Mouse (Mus musculus) CH12F3 (cell line): Measurements from ENCODE around the gene Hhat.

ENCODE experiments used
- in situ Hi-C: fragments of 300-500 bp; cut with MboI; formaldehyde crosslinking; loops from 2 replicates; pipeline ENCODE4 v1.14.3; 2020; ENCODE audit warnings: low sequenced_read_pairs

The Hhat gene

DNA sequence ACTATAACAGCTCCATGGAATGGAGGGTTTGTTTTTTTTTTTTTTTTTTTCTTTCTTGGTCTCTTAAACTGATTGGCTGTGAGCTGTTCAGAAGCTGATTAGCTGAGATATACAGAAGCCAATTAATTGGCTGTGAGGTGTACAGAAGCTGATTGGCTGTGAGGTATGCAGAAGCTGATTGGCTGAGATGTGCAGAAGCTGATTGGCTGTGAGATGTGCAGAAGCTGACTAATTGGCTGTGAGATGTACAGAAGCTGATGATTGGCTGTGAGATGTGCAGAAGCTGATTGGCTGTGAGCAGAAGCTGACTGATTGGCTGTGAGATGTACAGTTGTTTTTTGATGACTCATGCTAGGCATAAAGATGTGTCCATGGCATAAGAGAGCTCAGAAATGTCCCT lies 320.6 kb downstream of the Hhat start:
- in situ Hi-C loops = no loop called here

GRCm38 (mm10) chr1:192449572-192450351 lies 321.3 kb downstream of the Hhat start:
- in situ Hi-C loops = no loop called here

DNA sequence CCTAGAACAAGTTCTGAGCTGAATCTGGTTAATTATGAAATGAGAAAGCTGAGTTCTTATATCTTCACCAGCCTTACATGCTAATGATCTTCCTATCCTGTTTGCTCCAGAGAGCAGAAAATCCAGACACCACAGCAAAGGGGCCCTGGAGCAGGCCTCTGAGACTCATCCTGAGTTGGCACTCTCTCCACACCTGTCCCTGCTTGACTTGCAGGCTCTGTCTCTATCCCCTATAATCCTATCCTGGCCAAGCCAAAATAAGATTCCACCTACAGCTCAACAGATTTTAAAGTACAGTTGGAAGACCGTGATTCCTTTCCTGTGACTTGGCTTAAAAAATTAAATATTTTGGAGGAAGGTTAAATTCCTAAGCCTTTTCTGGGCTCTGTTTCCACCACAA lies 322.5 kb downstream of the Hhat start:
- in situ Hi-C loops = no loop called here

GRCm38 (mm10) chr1:192447666-192448065 lies 323.4 kb downstream of the Hhat start:
- in situ Hi-C loops = no loop called here
